Mouse (Mus musculus): ENCODE data around the gene F3. TPM values are rescaled to one million over a fixed set of nuclear protein-coding genes. Genes with fewer than 3 reads are reported as not detected.

Gene F3
- polyA plus RNA-seq, 1 experiment from 2014 or later, result 6.4 TPM

Other genes with a start within 250 kb of the F3 start
- gene Slc44a3, start 191.1 kb upstream of the F3 start, polyA plus RNA-seq (2016; fragmentation: Nextera tagmentation; extraction: Ambion mirVana), result 0.27 and 1.0 TPM in 2 replicates
- not detected in 2 replicates for gene 4930432M17Rik, start 52.8 kb upstream of the F3 start, polyA plus RNA-seq (2016; fragmentation: Nextera tagmentation; extraction: Ambion mirVana)
- gene Abcd3, start 91.8 kb downstream of the F3 start, polyA plus RNA-seq (2016; fragmentation: Nextera tagmentation; extraction: Ambion mirVana), result 59.0 and 62.8 TPM in 2 replicates
- 35.2 and 44.2 TPM in 2 replicates for gene Arhgap29, start 229.0 kb downstream of the F3 start, polyA plus RNA-seq (2016; fragmentation: Nextera tagmentation; extraction: Ambion mirVana)